Mouse (Mus musculus) olfactory bulb, adult 2 months (tissue): ENCODE data around the gene Pde6g.

ENCODE experiments used
- CTCF ChIP-seq: fragments of 200-500 bp; IDR thresholded peaks from 2 replicates; pipeline ENCODE4 v1.5.1; 2012; ENCODE audit warnings: low read depth, mild to moderate bottlenecking, low read length, moderate library complexity; ENCODE audit not compliant: insufficient read depth
- POLR2A ChIP-seq: fragments of 200-500 bp; IDR thresholded peaks from 2 replicates; pipeline ENCODE4 v1.6.1; 2012; ENCODE audit warnings: mild to moderate bottlenecking, low read depth, low read length, moderate library complexity; ENCODE audit not compliant: insufficient read depth

DNA sequence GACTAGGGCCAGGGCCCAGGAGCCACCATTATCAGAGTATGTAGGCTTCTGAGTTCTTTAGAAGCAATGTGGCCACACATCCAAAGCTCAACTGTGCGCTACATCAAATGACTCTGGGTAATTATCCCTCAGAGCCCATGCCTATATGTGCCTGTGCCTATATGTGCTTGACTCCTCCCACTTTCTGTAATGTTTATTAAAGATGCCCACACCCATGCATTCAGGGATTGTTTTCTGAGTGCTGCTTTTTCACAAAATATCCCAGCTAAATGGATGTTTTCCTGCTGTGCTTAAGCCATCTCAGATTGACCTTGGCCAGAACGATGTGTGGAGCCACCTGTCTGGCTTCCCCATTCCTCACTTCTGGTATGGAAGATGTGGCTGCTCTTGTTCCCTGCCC, 10.2 kb upstream of the Pde6g start:
- TF ChIP-seq CTCF (no peak), POLR2A (no peak)
